Mouse (Mus musculus) erythroblast, embryonic 14.5 days (primary cell): ENCODE data around the gene Gata3.

Source experiments
- GATA1 ChIP-seq: IDR thresholded peaks from 2 replicates; pipeline ENCODE4 v1.6.1; 2012; ENCODE audit warnings: low read length, inconsistent platforms, mixed read lengths
- TAL1 ChIP-seq: IDR thresholded peaks from 3 replicates; pipeline ENCODE4 v1.6.1; 2012; ENCODE audit warnings: low read length, inconsistent platforms, mixed read lengths

DNA sequence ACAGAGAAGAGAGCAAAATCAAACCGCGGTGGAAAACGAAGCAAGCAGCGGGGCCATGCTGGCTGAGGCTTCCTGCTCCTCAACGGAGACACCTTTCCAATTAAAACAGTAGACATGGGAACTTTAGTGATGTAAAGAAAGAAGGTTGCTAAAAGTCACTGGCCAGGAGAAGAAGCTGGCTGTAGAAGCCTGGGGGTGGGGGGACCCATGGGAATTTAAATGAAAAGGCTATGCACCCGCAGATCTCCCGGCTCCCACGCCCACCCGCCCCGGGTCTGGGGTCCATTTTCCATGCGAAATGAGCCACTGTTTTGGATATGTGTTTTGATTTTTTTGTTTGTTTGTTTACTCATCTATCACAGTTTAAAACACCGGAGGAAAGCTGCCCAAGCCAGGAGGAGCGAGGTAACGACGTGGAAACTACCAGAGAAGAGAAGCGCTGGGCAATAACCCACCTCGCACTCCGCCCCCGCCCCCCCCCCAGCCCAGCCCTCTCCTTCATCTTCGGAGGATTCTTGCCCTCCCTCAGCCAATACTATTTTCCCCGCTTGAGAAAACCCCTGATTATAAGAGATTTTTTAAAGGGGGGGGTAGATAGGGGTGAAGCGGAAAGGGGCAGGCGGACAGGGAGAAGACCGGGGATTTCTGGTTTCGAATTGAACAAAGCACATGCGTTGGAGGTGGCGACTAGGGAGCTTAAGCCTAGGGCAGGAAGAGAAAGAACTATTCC lies 5.9 kb downstream of the Gata3 start:
- TF ChIP-seq GATA1, result no peak
- TF ChIP-seq TAL1, result no peak
